Mouse (Mus musculus) hindbrain, embryonic 16.5 days (tissue): ENCODE measurements around the gene Sprtn. TPM values are rescaled to one million over a fixed set of nuclear protein-coding genes. Genes with fewer than 3 reads are reported as not detected.
A peak's percentile ranks its signal among the peaks of the same experiment; 100 is the strongest.

Source experiments
- ATAC-seq: fragments of 200-750 bp; cut with Nextera tagmentation; 2 replicates; pipeline ENCODE4 v1.8.0; 2017; ENCODE audit warnings: moderate TSS enrichment, moderate library complexity
- H3K27ac ChIP-seq: fragments of 300-500 bp; sonication (generic); 2 replicates; pipeline ENCODE4 v1.5.1; 2014; ENCODE audit warnings: low read depth, mild to moderate bottlenecking, control low read depth, low read length, moderate library complexity
- H3K27me3 ChIP-seq: fragments of 300-500 bp; sonication (generic); replicated peaks from 2 replicates; pipeline ENCODE4 v1.6.1; 2014; ENCODE audit warnings: low read length; ENCODE audit not compliant: control insufficient read depth, insufficient read depth
- H3K36me3 ChIP-seq: fragments of 300-500 bp; sonication (generic); 2 replicates; pipeline ENCODE4 v1.6.1; 2014; ENCODE audit warnings: mild to moderate bottlenecking, low read length, moderate library complexity, mixed read lengths; ENCODE audit not compliant: control insufficient read depth, insufficient read depth
- H3K4me1 ChIP-seq: fragments of 300-500 bp; sonication (generic); 2 replicates; pipeline ENCODE4 v1.6.1; 2014; ENCODE audit warnings: low read depth, low read length; ENCODE audit not compliant: control insufficient read depth, insufficient read depth
- H3K4me2 ChIP-seq: fragments of 300-500 bp; sonication (generic); 2 replicates; pipeline ENCODE4 v1.6.1; 2014; ENCODE audit warnings: mild to moderate bottlenecking, low read length, control low read depth, moderate library complexity
- H3K4me3 ChIP-seq: fragments of 300-500 bp; sonication (generic); 2 replicates; pipeline ENCODE4 v1.5.1; 2014; ENCODE audit warnings: mild to moderate bottlenecking, low read length, control low read depth, moderate library complexity
- H3K9ac ChIP-seq: fragments of 300-500 bp; sonication (generic); 2 replicates; pipeline ENCODE4 v1.6.1; 2014; ENCODE audit warnings: low read depth, mild to moderate bottlenecking, control low read depth, low read length, moderate library complexity
- H3K9me3 ChIP-seq: fragments of 300-500 bp; sonication (generic); 2 replicates; pipeline ENCODE4 v1.6.1; 2014; ENCODE audit warnings: mild to moderate bottlenecking, low read length, moderate library complexity; ENCODE audit not compliant: control insufficient read depth
- WGBS: fragments of 180-500 bp; shearing (Covaris S2); extraction: QIAGEN DNeasy Blood & Tissue Kit; methylation state at CpG from one replicate; pipeline ENCODE4 v1.1.7; 2014; 5-methylcytosine and 5-hydroxymethylcytosine counted together
- polyA plus RNA-seq: library from polyadenylated mRNA; unstranded; fragments of >200 nt; fragmentation: Nextera tagmentation; extraction: Ambion mirVana; gene quantifications from 2 replicates; pipeline ENCODE4 v1.2.1, GENCODE M21; 2015

Gene Sprtn
- 5.9 and 8.1 TPM in 2 replicates for polyA plus RNA-seq

DNA sequence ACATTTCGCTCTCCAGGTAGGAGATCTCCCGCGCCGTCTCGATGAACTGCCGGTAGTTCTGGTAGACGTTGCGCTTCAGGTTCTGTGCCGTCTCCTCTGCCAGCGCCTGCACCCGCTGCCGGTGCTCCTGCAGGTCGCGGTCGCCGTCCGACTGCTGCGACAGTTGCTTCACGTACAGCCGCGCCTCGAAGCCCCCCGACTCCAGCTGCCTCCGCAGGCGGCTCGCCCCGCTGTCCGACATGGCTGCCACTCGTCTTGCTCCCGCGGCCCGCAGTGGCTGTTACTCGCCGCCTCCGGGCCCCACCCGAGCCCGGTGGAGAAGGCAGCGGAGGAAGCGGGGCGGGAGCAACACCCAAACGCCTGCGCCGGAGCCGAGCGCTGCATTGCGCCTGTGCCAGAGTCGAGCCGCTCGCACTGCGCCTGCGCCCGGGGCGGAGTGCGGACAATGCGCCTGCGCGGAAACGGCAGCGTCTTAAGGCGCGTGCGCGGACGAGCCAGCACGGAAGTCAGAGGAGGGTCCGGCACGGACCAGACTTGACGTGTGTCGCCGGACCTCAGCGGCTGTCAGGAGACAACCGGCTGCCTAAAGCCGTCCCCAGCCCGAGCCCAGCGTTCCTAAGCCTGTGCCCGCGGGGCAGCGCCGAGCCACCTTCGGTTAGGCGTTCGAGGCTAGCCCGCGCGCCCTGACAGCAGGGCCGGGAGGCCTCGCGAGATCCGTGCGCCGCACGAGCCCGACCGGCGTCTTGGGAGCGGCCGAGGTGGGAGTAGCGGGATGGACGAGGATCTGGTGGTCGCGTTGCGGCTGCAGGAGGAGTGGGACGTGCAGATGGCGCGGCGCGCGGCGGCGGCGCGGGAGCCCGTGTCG, at the start of gene Sprtn, which contains the start of gene Exoc8:
Gene Sprtn (plus strand): TSS at position 501 of the 865 bp plus-strand sequence.
Gene Exoc8 (minus strand): TSS at position 320 of the 865 bp plus-strand sequence.
- ATAC-seq: peak; percentile 93
- H3K9me3 ChIP-seq: no peaks in the 10 kb centered on the region
- peaks cover 31% of the 10 kb centered on the region for H3K4me1 ChIP-seq
- H3K9ac ChIP-seq: peak within 1 kb of the TSS; percentile 86
- WGBS: under 1% methylated on average over 108 of the region's 114 CpGs
- peaks cover 30% of the 10 kb centered on the region for H3K36me3 ChIP-seq
- peak within 1 kb of the TSS; percentile 97 for H3K4me3 ChIP-seq
- no peaks in the 10 kb centered on the region for H3K27me3 ChIP-seq
- peak within 1 kb of the TSS; percentile 87 for H3K27ac ChIP-seq
- peak within 1 kb of the TSS; percentile 93 for H3K4me2 ChIP-seq

DNA sequence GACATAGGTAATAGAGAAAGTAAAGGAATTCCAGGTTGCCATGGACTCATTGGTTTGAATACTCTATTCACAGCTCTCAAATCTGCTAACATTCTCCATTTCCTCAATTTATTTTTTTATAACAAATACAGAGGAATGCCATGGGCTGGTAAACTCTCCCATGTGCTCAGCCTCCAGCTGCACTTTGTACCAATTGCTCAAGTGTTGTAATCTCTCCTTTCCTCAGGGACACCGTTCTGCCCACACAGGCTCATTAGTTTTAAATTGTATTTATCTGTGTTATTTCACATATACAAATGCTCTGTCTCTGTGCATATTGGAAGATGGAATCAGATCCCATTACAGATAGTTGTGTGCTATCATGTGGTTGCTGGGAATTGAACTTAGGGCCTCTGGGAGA, 44.2 kb upstream of the Sprtn start:
- Histone ChIP-seq H3K4me3 (no peak overlapping the region), H3K9me3 (peaks cover 14% of the 10 kb centered on the region), H3K9ac (no peak overlapping the region), H3K36me3 (peaks cover 26% of the 10 kb centered on the region), H3K27me3 (no peaks in the 10 kb centered on the region), H3K27ac (no peak overlapping the region), H3K4me2 (no peak overlapping the region), H3K4me1 (no peaks in the 10 kb centered on the region)
- WGBS: 100% methylated on average over 1 of the region's 1 CpGs
- no peak for ATAC-seq

DNA sequence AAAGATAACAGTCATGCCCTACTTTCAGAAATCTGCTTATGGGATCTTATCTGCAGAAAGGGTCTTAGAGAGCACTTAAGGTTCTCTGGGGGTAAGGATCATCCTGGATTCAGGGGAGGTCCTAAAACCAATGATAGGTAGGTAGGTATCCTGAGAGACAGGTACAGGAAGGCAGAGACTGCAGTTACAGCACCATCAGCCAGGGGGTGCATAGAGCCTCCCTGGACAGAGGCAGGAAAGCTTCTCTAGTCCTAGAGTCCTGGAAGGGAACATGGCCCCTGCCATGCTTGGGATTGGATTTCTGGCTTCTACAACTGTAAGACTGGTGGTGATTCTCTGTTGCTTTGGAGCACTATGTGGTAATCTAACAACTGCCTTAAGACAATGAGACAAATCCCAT, 38.2 kb upstream of the Sprtn start:
- Histone ChIP-seq H3K36me3 (peaks cover 21% of the 10 kb centered on the region), H3K4me3 (no peak overlapping the region), H3K9ac (no peak overlapping the region), H3K27ac (no peak overlapping the region), H3K9me3 (peaks cover 14% of the 10 kb centered on the region), H3K4me2 (no peak overlapping the region), H3K27me3 (no peaks in the 10 kb centered on the region), H3K4me1 (peaks cover 8% of the 10 kb centered on the region)
- ATAC-seq: no peak

DNA sequence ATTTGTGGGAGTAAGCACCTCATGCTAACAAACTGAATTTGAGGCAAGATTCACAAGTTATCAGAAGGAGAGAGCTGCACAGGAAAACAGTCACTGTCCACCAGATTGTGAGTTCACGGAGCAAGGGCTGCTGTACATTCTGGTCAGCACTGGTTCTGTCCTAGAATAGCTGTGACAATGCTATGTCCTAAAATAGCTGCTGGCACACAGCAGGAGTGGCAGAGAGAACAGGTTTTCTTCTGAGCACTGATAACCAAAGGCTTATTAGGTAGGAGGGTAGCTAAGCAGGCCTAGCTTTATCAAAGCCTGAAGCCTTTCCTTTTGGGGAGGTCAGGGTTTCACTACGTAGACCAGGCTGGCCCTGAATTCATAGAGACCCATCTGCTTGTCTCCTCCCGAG, 37.5 kb upstream of the Sprtn start:
- Histone ChIP-seq H3K4me2 (no peak overlapping the region), H3K27ac (no peak overlapping the region), H3K27me3 (no peaks in the 10 kb centered on the region), H3K4me1 (peaks cover 10% of the 10 kb centered on the region), H3K4me3 (no peak overlapping the region), H3K36me3 (peaks cover 14% of the 10 kb centered on the region; the same call in 1 of the 2 replicates), H3K9me3 (peaks cover 9% of the 10 kb centered on the region), H3K9ac (no peak overlapping the region)
- WGBS: 89% methylated on average over 3 of the region's 3 CpGs
- no peak for ATAC-seq

DNA sequence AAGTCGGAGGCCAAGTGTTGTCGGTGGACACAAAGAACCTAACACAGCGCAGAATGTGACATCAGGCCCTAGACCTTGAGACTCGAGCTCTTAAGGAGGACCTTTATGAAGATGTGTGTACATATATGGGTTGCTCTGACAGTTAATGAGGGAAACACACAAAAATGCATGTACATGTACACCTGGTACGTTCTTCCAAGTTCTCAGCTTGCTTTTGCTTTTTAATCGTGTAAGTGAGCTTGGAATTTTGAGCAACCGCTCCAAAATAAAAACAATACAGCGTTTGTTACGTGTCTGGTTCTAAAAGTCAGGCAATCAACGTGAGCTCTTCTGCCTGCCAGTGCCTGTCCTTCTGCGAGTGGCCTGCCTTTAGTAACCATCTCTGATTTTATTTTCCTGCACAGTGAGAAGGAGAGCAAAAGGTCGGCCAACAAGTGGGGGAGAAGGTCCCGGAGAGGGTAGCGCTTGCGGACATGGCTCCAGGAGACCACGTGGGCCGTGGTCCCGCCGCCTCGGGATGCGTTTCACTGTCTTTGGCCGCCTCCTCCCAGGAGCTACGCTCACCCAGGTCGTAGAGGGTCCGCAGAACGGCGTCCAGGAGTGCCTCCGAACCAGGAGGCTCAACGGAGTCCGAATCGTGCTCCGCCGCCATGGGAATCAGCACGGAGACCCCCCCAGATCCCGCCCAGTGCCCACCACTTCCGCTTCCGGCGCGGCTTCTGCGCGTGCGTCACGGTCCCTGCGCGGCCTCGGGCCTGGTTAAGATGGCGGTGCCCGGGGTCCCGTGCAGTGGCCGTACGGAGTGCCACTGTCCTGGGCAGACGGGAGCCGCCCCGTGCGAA, 35.1 kb upstream of the Sprtn start, which contains the start of the genes Gnpat and 2810004N23Rik:
Gene Gnpat (plus strand): TSS at position 713 of the 842 bp plus-strand sequence.
Gene 2810004N23Rik (minus strand): TSS at position 800 of the 842 bp plus-strand sequence.
- Histone ChIP-seq H3K9ac (peak within 1 kb of the TSS; percentile 99), H3K4me2 (peak within 1 kb of the TSS; percentile 83), H3K27me3 (no peaks in the 10 kb centered on the region), H3K9me3 (no peaks in the 10 kb centered on the region), H3K4me1 (peaks cover 10% of the 10 kb centered on the region), H3K36me3 (0 out of 2 replicates have a peak, but pooled peaks cover 5% of the 10 kb centered on the region), H3K4me3 (peak within 1 kb of the TSS; percentile 87), H3K27ac (peak within 1 kb of the TSS; percentile 93)
- 1% methylated on average over 50 of the region's 55 CpGs for WGBS
- peak; percentile 98 for ATAC-seq

DNA sequence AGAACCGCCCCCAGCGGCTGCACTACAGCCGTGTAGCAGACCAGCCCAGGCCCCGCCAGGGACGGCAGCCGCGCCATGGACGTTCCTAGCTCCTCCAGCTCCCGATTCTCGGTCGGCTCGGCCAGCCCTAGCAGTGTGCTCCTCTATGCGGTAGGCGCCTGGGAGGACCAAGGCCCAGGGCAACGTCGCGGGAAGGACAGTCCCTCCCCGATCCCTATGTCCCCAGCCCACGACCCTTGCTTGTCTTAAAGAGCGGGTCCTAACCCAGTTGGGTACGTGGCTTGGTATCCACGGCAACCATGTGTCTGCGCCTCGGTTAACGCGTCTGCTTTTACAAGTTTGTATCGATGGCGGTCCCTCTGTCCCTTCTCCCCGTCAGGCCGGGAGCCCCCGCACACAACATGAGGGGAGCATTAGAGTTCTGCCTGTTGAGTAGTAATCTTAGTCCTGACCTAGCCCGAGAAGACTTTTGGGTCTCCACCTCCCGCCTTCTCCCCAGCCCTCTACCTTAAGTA, 34.5 kb upstream of the Sprtn start:
- peak; percentile 92 for ATAC-seq
- Histone ChIP-seq H3K36me3 (0 out of 2 replicates have a peak, but pooled peaks cover 5% of the 10 kb centered on the region), H3K27me3 (no peaks in the 10 kb centered on the region), H3K4me1 (peaks cover 10% of the 10 kb centered on the region), H3K27ac (peak overlapping the region; percentile 93), H3K4me3 (peak overlapping the region; percentile 87), H3K4me2 (peak overlapping the region; percentile 83), H3K9me3 (no peaks in the 10 kb centered on the region), H3K9ac (peak overlapping the region; percentile 99)
- WGBS: under 1% methylated on average over 33 of the region's 33 CpGs

DNA sequence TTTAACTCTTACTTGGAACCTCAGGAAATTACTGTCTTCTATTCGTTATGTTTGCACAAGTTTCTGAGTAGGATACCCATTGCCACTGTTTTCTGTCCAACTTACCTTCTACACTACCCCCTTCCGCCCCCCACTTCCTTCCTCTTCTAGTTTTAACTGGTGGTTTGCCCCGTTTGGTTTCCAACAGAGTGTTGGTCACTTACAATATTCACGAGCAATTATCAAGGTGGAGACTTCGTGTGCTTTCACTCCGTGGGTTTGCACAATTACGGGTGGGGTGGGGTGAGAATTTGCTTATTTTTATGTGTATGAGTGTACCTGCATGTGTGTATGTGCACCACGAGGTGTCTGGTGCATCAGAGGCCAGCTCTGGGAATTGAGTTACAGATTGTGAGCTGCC, 34.0 kb upstream of the Sprtn start:
- Histone ChIP-seq H3K4me1 (peaks cover 10% of the 10 kb centered on the region), H3K9me3 (no peaks in the 10 kb centered on the region), H3K4me2 (peak overlapping the region; percentile 83), H3K4me3 (peak overlapping the region; percentile 87), H3K27ac (no peak overlapping the region), H3K9ac (peak overlapping the region; percentile 99), H3K36me3 (0 out of 2 replicates have a peak, but pooled peaks cover 2% of the 10 kb centered on the region), H3K27me3 (no peaks in the 10 kb centered on the region)
- no peak for ATAC-seq
- WGBS: 21% methylated on average over 8 of the region's 8 CpGs

DNA sequence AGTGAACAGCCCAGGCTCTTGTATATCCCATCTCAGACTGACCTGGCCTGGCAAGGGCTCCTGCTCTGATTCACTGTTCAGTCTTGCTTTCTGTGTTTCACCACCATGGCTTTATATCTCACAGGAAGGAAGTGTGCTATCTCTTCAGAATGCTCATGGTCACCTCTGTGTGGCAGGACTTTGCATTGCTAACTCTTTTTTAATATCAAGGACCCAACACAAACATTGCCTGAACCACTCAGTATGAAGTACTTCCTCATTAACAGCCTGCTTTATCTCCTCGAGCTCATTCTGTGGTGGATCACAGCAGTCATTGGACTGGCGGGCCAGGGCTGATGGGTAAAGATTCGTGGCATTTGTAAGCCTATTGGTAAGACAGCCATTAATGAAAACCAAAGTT, 31.0 kb upstream of the Sprtn start:
- no peak overlapping the region for H3K9ac ChIP-seq
- no peak overlapping the region for H3K4me2 ChIP-seq
- no peak for ATAC-seq
- 0 out of 2 replicates have a peak, but pooled peaks cover 4% of the 10 kb centered on the region for H3K36me3 ChIP-seq
- H3K4me1 ChIP-seq: peaks cover 10% of the 10 kb centered on the region
- no peak overlapping the region for H3K4me3 ChIP-seq
- no peak overlapping the region for H3K27ac ChIP-seq
- no peaks in the 10 kb centered on the region for H3K27me3 ChIP-seq
- H3K9me3 ChIP-seq: no peaks in the 10 kb centered on the region
- WGBS: 86% methylated on average over 3 of the region's 3 CpGs
